In genomic region chr11:102025354-102025753, GRCm38 (mm10) we compare ENCODE assay signal across 11 mouse cellular contexts. TPM values are rescaled to one million over a fixed set of nuclear protein-coding genes. Genes with fewer than 3 reads are reported as not detected.
DNase-seq lines count a peak whose midpoint lies in the region; ATAC-seq and TF ChIP-seq lines count a peak whose summit lies in the region.
"Had no signal": no experiment of that assay in that cellular context is flagged by ENCODE, and none has a peak within 500 bp of the region (broad histone marks: within the 10 kb centered on the region; RNA-seq: fewer than 3 reads in every experiment).

No protein-coding gene starts in this region.

- no peaks in the 10 kb centered on the region for H3K9me3 ChIP-seq in midbrain, embryonic 10.5 days (replicated peaks)
- H3K9me3 ChIP-seq in midbrain, embryonic 11.5 days (ENCODE audit: control insufficient read depth, low read length) = no peaks in the 10 kb centered on the region
- no peaks in the 10 kb centered on the region for H3K9me3 ChIP-seq in hindbrain, postnatal 0 days (ENCODE audit: low read length)
- H3K9me3 ChIP-seq in stomach, embryonic 16.5 days (replicated peaks; ENCODE audit: control insufficient read depth, low read length) = no peaks in the 10 kb centered on the region
- H3K9me3 ChIP-seq: liver, embryonic 13.5 days had no signal

- H3K4me3 ChIP-seq in midbrain, embryonic 10.5 days = peak overlapping the region; percentile 77
- no peak overlapping the region for H3K4me3 ChIP-seq in midbrain, embryonic 11.5 days (ENCODE audit: low read depth, low read length)
- peak overlapping the region; percentile 68 for H3K4me3 ChIP-seq in hindbrain, postnatal 0 days (ENCODE audit: low read length)
- H3K4me3 ChIP-seq in stomach, embryonic 16.5 days (replicated peaks; ENCODE audit: low read length) = no peak overlapping the region

- ATAC-seq in midbrain, embryonic 11.5 days (ENCODE audit: low FRiP score) = no peak
- ATAC-seq in hindbrain, postnatal 0 days = no peak
- ATAC-seq in stomach, embryonic 16.5 days (ENCODE audit: insufficient read depth, low FRiP score) = no peak

- 44% methylated on average over 7 of the region's 7 CpGs for WGBS in midbrain, embryonic 10.5 days
- 38% methylated on average over 7 of the region's 7 CpGs for WGBS in midbrain, embryonic 11.5 days
- WGBS in hindbrain, postnatal 0 days = 30% methylated on average over 7 of the region's 7 CpGs
- WGBS in stomach, embryonic 16.5 days = 68% methylated on average over 7 of the region's 7 CpGs

- no peak for TF ChIP-seq CTCF in hindbrain, postnatal 0 days (IDR thresholded peaks at IDR 0.05; ENCODE audit: low read depth)

- H3K27ac ChIP-seq in midbrain, embryonic 10.5 days (replicated peaks) = no peak overlapping the region
- H3K27ac ChIP-seq in midbrain, embryonic 11.5 days (ENCODE audit: low read depth, low read length) = no peak overlapping the region
- no peak overlapping the region for H3K27ac ChIP-seq in hindbrain, postnatal 0 days
- H3K27ac ChIP-seq in stomach, embryonic 16.5 days (ENCODE audit: low read length) = no peak overlapping the region
- H3K27ac ChIP-seq: liver, embryonic 13.5 days had no signal

- no peak overlapping the region; the same call in 1 of the 2 replicates for H3K4me2 ChIP-seq in midbrain, embryonic 11.5 days
- peak overlapping the region; percentile 79 for H3K4me2 ChIP-seq in hindbrain, postnatal 0 days (ENCODE audit: low read depth, low read length)
- 0 out of 2 replicates have a peak overlapping the region, but pooled peaks have one; percentile 74 for H3K4me2 ChIP-seq in stomach, embryonic 16.5 days (ENCODE audit: low read depth, low read length)

- H3K9ac ChIP-seq in midbrain, embryonic 11.5 days (ENCODE audit: low read length) = no peak overlapping the region
- H3K9ac ChIP-seq in hindbrain, postnatal 0 days (replicated peaks; ENCODE audit: low read length) = peak overlapping the region; percentile 28; the same call in 1 of the 2 replicates
- no peak overlapping the region for H3K9ac ChIP-seq in stomach, embryonic 16.5 days (ENCODE audit: low read length)
- H3K9ac ChIP-seq: liver, embryonic 13.5 days had no signal

- H3K36me3 ChIP-seq in midbrain, embryonic 10.5 days = peaks cover 25% of the 10 kb centered on the region
- no peaks in the 10 kb centered on the region for H3K36me3 ChIP-seq in midbrain, embryonic 11.5 days (ENCODE audit: control insufficient read depth, insufficient read depth, low read length)
- H3K36me3 ChIP-seq in hindbrain, postnatal 0 days (ENCODE audit: insufficient read depth, low read length) = peaks cover 5% of the 10 kb centered on the region
- no peaks in the 10 kb centered on the region for H3K36me3 ChIP-seq in stomach, embryonic 16.5 days (ENCODE audit: control insufficient read depth, insufficient read depth, low read length)
- H3K36me3 ChIP-seq: liver, embryonic 13.5 days had no signal

- H3K27me3 ChIP-seq in midbrain, embryonic 10.5 days (ENCODE audit: low read depth, poor library complexity, severe bottlenecking) = peaks cover 49% of the 10 kb centered on the region
- peaks cover 3% of the 10 kb centered on the region; the same call in 1 of the 2 replicates for H3K27me3 ChIP-seq in midbrain, embryonic 11.5 days (ENCODE audit: control insufficient read depth, insufficient read depth, low read length)
- H3K27me3 ChIP-seq in hindbrain, postnatal 0 days (ENCODE audit: insufficient read depth, low read length) = no peaks in the 10 kb centered on the region
- H3K27me3 ChIP-seq in stomach, embryonic 16.5 days (ENCODE audit: control insufficient read depth, insufficient read depth, low read length) = no peaks in the 10 kb centered on the region

- peaks cover 36% of the 10 kb centered on the region for H3K4me1 ChIP-seq in midbrain, embryonic 10.5 days
- peaks cover 17% of the 10 kb centered on the region for H3K4me1 ChIP-seq in midbrain, embryonic 11.5 days (ENCODE audit: control insufficient read depth, insufficient read depth, low read length)
- H3K4me1 ChIP-seq in hindbrain, postnatal 0 days (ENCODE audit: insufficient read depth, low read length) = peaks cover 4% of the 10 kb centered on the region; the same call in 1 of the 2 replicates
- 0 out of 2 replicates have a peak, but pooled peaks cover 4% of the 10 kb centered on the region for H3K4me1 ChIP-seq in stomach, embryonic 16.5 days (ENCODE audit: control insufficient read depth, insufficient read depth, low read length)

- peak; percentile 58 to 60 for DNase-seq in cerebellum, postnatal 10 days
- no peak for DNase-seq in cerebellum, postnatal 4 days (ENCODE audit: low spot score in 2 of 2)
- no peak for DNase-seq in midbrain, embryonic 10.5 days (ENCODE audit: low spot score)
- DNase-seq in midbrain, embryonic 11.5 days (ENCODE audit: low spot score, missing footprints) = no peak
- DNase-seq in hindbrain, postnatal 0 days (ENCODE audit: low spot score) = no peak
- DNase-seq in thymus, postnatal 36 days = no peak
- no peak for DNase-seq in left cerebral cortex, adult 11 months (ENCODE audit: low spot score)
- DNase-seq: kidney, adult 18-20 months; liver, embryonic 13.5 days had no signal

RNA-seq across cellular contexts. Expression of gene Mpp3, which starts 2.9 kb away (rescaled TPM):
- 13.3 and 16.9 TPM in 2 replicates for polyA plus RNA-seq in midbrain, embryonic 10.5 days (2016; fragmentation: Nextera tagmentation; extraction: Ambion mirVana)
- 14.4 and 15.5 TPM in 2 replicates for polyA plus RNA-seq in midbrain, embryonic 11.5 days (2014; fragmentation: Nextera tagmentation; extraction: Ambion mirVana)
- 73.5 and 81.3 TPM in 2 replicates for total RNA-seq in hindbrain, postnatal 0 days (2014; rRNA removed)
- 53.8 and 54.1 TPM in 2 replicates for polyA plus RNA-seq in hindbrain, postnatal 0 days (2015; fragmentation: Nextera tagmentation; extraction: Ambion mirVana)
- 7.4 and 9.6 TPM in 2 replicates for polyA plus RNA-seq in stomach, embryonic 16.5 days (2015; fragmentation: Nextera tagmentation; extraction: Ambion mirVana)

RNA-seq across cellular contexts. Expression of gene Cd300lg, which starts 16.0 kb away (rescaled TPM):
- 0.20 and 0.25 TPM in 2 replicates for polyA plus RNA-seq in midbrain, embryonic 10.5 days (2016; fragmentation: Nextera tagmentation; extraction: Ambion mirVana)
- 0.11 and 0.19 TPM in 2 replicates for polyA plus RNA-seq in midbrain, embryonic 11.5 days (2014; fragmentation: Nextera tagmentation; extraction: Ambion mirVana)
- total RNA-seq in hindbrain, postnatal 0 days (2014; rRNA removed) = 0.05 and 0.29 TPM in 2 replicates
- 0.19 and 0.40 TPM in 2 replicates for polyA plus RNA-seq in hindbrain, postnatal 0 days (2015; fragmentation: Nextera tagmentation; extraction: Ambion mirVana)
- 2.9 and 3.5 TPM in 2 replicates for polyA plus RNA-seq in stomach, embryonic 16.5 days (2015; fragmentation: Nextera tagmentation; extraction: Ambion mirVana)
- polyA plus RNA-seq: C2C12 had no signal

RNA-seq across cellular contexts. Expression of gene Dusp3, which starts 38.5 kb away (rescaled TPM):
- 12.2 and 13.1 TPM in 2 replicates for polyA plus RNA-seq in midbrain, embryonic 10.5 days (2016; fragmentation: Nextera tagmentation; extraction: Ambion mirVana)
- 11.1 and 11.6 TPM in 2 replicates for polyA plus RNA-seq in midbrain, embryonic 11.5 days (2014; fragmentation: Nextera tagmentation; extraction: Ambion mirVana)
- total RNA-seq in hindbrain, postnatal 0 days (2014; rRNA removed) = 52.0 and 80.7 TPM in 2 replicates
- 44.7 and 45.2 TPM in 2 replicates for polyA plus RNA-seq in hindbrain, postnatal 0 days (2015; fragmentation: Nextera tagmentation; extraction: Ambion mirVana)
- polyA plus RNA-seq in stomach, embryonic 16.5 days (2015; fragmentation: Nextera tagmentation; extraction: Ambion mirVana) = 26.1 and 26.3 TPM in 2 replicates

RNA-seq across cellular contexts. Expression of gene Cfap97d1, which starts 41.3 kb away (rescaled TPM):
- not detected in 2 replicates for polyA plus RNA-seq in midbrain, embryonic 10.5 days (2016; fragmentation: Nextera tagmentation; extraction: Ambion mirVana)
- polyA plus RNA-seq in midbrain, embryonic 11.5 days (2014; fragmentation: Nextera tagmentation; extraction: Ambion mirVana) = not detected in 2 replicates
- not detected in 2 replicates for total RNA-seq in hindbrain, postnatal 0 days (2014; rRNA removed)
- polyA plus RNA-seq in hindbrain, postnatal 0 days (2015; fragmentation: Nextera tagmentation; extraction: Ambion mirVana) = not detected in 2 replicates
- not detected in 2 replicates for polyA plus RNA-seq in stomach, embryonic 16.5 days (2015; fragmentation: Nextera tagmentation; extraction: Ambion mirVana)
- polyA plus RNA-seq: C2C12; liver, embryonic 13.5 days had no signal

RNA-seq across cellular contexts. Expression of gene Sost, which starts 58.5 kb away (rescaled TPM):
- polyA plus RNA-seq in midbrain, embryonic 10.5 days (2016; fragmentation: Nextera tagmentation; extraction: Ambion mirVana) = 0.25 and 0.26 TPM in 2 replicates
- polyA plus RNA-seq in midbrain, embryonic 11.5 days (2014; fragmentation: Nextera tagmentation; extraction: Ambion mirVana) = not detected in 2 replicates
- 0.22 TPM in 1 of 2 replicates, not detected in the other for total RNA-seq in hindbrain, postnatal 0 days (2014; rRNA removed)
- 0.14 and 0.16 TPM in 2 replicates for polyA plus RNA-seq in hindbrain, postnatal 0 days (2015; fragmentation: Nextera tagmentation; extraction: Ambion mirVana)
- not detected in 2 replicates for polyA plus RNA-seq in stomach, embryonic 16.5 days (2015; fragmentation: Nextera tagmentation; extraction: Ambion mirVana)

Comparison
In these comparisons a context has a peak if more than half of its experiments do, and no peak if none do; other contexts are left out.
1. DNase-seq: peak in cerebellum, postnatal 10 days (2 of 2); none in cerebellum, postnatal 4 days (0 of 2), midbrain, embryonic 10.5 days (single experiment), midbrain, embryonic 11.5 days (single experiment), hindbrain, postnatal 0 days (single experiment), thymus, postnatal 36 days (0 of 2) and left cerebral cortex, adult 11 months (single experiment).
2. H3K4me3 ChIP-seq: peak in midbrain, embryonic 10.5 days (single experiment) and hindbrain, postnatal 0 days (single experiment); none in midbrain, embryonic 11.5 days (single experiment) and stomach, embryonic 16.5 days (single experiment).